Mouse (Mus musculus) limb, embryonic 10.5 days (tissue): Measurements from ENCODE around the gene Slc25a11. TPM values are rescaled to one million over a fixed set of nuclear protein-coding genes. Genes with fewer than 3 reads are reported as not detected.

Source experiments
- DNase-seq: peaks from one replicate; pipeline ENCODE4 v3.0.0-alpha.2; 2017; ENCODE audit warnings: low spot score
- H3K27ac ChIP-seq: fragments of 300-500 bp; sonication (generic); 2 replicates; pipeline ENCODE4 v1.5.1; 2016; ENCODE audit warnings: mild to moderate bottlenecking
- H3K27me3 ChIP-seq: fragments of 300-500 bp; sonication (generic); 2 replicates; pipeline ENCODE4 v1.6.1; 2016; ENCODE audit warnings: low read depth, mild to moderate bottlenecking; ENCODE audit not compliant: poor library complexity, severe bottlenecking
- H3K36me3 ChIP-seq: fragments of 300-500 bp; sonication (generic); 2 replicates; pipeline ENCODE4 v1.6.1; 2016; ENCODE audit warnings: mild to moderate bottlenecking, moderate library complexity
- H3K4me1 ChIP-seq: fragments of 300-500 bp; sonication (generic); 2 replicates; pipeline ENCODE4 v1.6.1; 2016
- H3K4me3 ChIP-seq: fragments of 300-500 bp; sonication (generic); 2 replicates; pipeline ENCODE4 v1.5.1; 2016; ENCODE audit warnings: mild to moderate bottlenecking, moderate library complexity
- H3K9me3 ChIP-seq: fragments of 300-500 bp; sonication (generic); replicated peaks from 2 replicates; pipeline ENCODE4 v1.6.1; 2016; ENCODE audit warnings: mild to moderate bottlenecking
- WGBS: fragments of 180-500 bp; shearing (Covaris S2); methylation state at CpG from one replicate; pipeline ENCODE4 v1.1.7; 2016; 5-methylcytosine and 5-hydroxymethylcytosine counted together
- polyA plus RNA-seq: library from polyadenylated mRNA; unstranded; fragments of >200 nt; fragmentation: Nextera tagmentation; extraction: Ambion mirVana; gene quantifications from 2 replicates; pipeline ENCODE4 v1.2.1, GENCODE M21; 2016

Slc25a11 gene
- polyA plus RNA-seq, 1 experiment from 2014 or later = 160 TPM

- Histone ChIP-seq H3K27ac (no peak overlapping the region), H3K4me1 (peaks cover 6% of the 10 kb centered on the region; the same call in 1 of the 2 replicates), H3K9me3 (no peaks in the 10 kb centered on the region), H3K4me3 (no peak overlapping the region), H3K27me3 (no peaks in the 10 kb centered on the region), H3K36me3 (peaks cover 29% of the 10 kb centered on the region)
- 84% methylated on average over 15 of the region's 15 CpGs for whole genome bisulfite sequencing
- no peak for DNase-seq
These were observed 52.9 kb downstream of the Slc25a11 start for GRCm38 (mm10) chr11:70594253-70594989.

Other genes with a start within 250 kb of the Slc25a11 start
- 63.0 and 65.1 TPM in 2 replicates for gene Pelp1, start 237.4 kb downstream of the Slc25a11 start, polyA plus RNA-seq
- gene Arrb2, start 214.8 kb downstream of the Slc25a11 start, polyA plus RNA-seq = 24.6 and 25.5 TPM in 2 replicates
- 48.4 and 51.5 TPM in 2 replicates for gene Med11, start 195.6 kb downstream of the Slc25a11 start, polyA plus RNA-seq
- 0.09 TPM in 1 of 2 replicates, not detected in the other for gene Zmynd15, start 188.0 kb downstream of the Slc25a11 start, polyA plus RNA-seq
- 0.49 TPM in 2 replicates for gene Cxcl16, start 187.5 kb downstream of the Slc25a11 start, polyA plus RNA-seq
- 0.98 and 1.2 TPM in 2 replicates for gene Tm4sf5, start 142.2 kb downstream of the Slc25a11 start, polyA plus RNA-seq
- 0.30 TPM in 1 of 2 replicates, not detected in the other for gene Vmo1, start 132.9 kb downstream of the Slc25a11 start, polyA plus RNA-seq
- gene Gltpd2, start 128.3 kb downstream of the Slc25a11 start, polyA plus RNA-seq = 0.16 and 0.19 TPM in 2 replicates
- gene Psmb6, start 122.1 kb downstream of the Slc25a11 start, polyA plus RNA-seq = 1,140 and 1,215 TPM in 2 replicates
- not detected in 2 replicates for gene Gm40193, start 114.5 kb downstream of the Slc25a11 start, polyA plus RNA-seq
- gene Pld2, start 107.4 kb downstream of the Slc25a11 start, polyA plus RNA-seq = 1.4 and 2.0 TPM in 2 replicates
- gene Mink1, start 84.6 kb downstream of the Slc25a11 start, polyA plus RNA-seq = 15.1 and 17.2 TPM in 2 replicates
- gene 4930544D05Rik, start 31.6 kb downstream of the Slc25a11 start, polyA plus RNA-seq = not detected in 2 replicates
- not detected in 2 replicates for gene Chrne, start 28.3 kb downstream of the Slc25a11 start, polyA plus RNA-seq
- gene Gp1ba, start 8.4 kb downstream of the Slc25a11 start, polyA plus RNA-seq = 0.18 and 0.75 TPM in 2 replicates
- gene Rnf167, start 244 bp downstream of the Slc25a11 start, polyA plus RNA-seq = 85.0 and 104 TPM in 2 replicates
- gene Pfn1, start 7.2 kb upstream of the Slc25a11 start, polyA plus RNA-seq = 2,132 and 2,568 TPM in 2 replicates
- gene Eno3, start 9.7 kb upstream of the Slc25a11 start, polyA plus RNA-seq = 67.8 and 75.6 TPM in 2 replicates
- gene Spag7, start 21.9 kb upstream of the Slc25a11 start, polyA plus RNA-seq = 182 and 196 TPM in 2 replicates
- 8.9 and 11.6 TPM in 2 replicates for gene Camta2, start 40.6 kb upstream of the Slc25a11 start, polyA plus RNA-seq
- gene Inca1, start 52.7 kb upstream of the Slc25a11 start, polyA plus RNA-seq = 1.1 and 1.2 TPM in 2 replicates
- gene Kif1c, start 53.1 kb upstream of the Slc25a11 start, polyA plus RNA-seq = 2.0 and 2.2 TPM in 2 replicates
- 3.0 and 5.1 TPM in 2 replicates for gene Zfp3, start 116.7 kb upstream of the Slc25a11 start, polyA plus RNA-seq
- 0.18 TPM in 1 of 2 replicates, not detected in the other for gene Scimp, start 165.1 kb upstream of the Slc25a11 start, polyA plus RNA-seq
- 28.1 and 33.1 TPM in 2 replicates for gene Rabep1, start 197.3 kb upstream of the Slc25a11 start, polyA plus RNA-seq